Mouse (Mus musculus) small intestine, adult 2 months (tissue): Measurements from ENCODE around the gene Olfr66.

ENCODE experiments used
- CTCF ChIP-seq: fragments of 200-500 bp; IDR thresholded peaks from 2 replicates; pipeline ENCODE4 v1.5.1; 2012; ENCODE audit warnings: low read depth, mild to moderate bottlenecking, control low read depth, inconsistent platforms, low read length, moderate library complexity, mixed read lengths; ENCODE audit not compliant: insufficient replicate concordance, insufficient read length; ENCODE audit errors: extremely low read depth
- POLR2A ChIP-seq: fragments of 200-500 bp; IDR thresholded peaks from 2 replicates; pipeline ENCODE4 v1.6.1; 2012; ENCODE audit warnings: low read depth, mild to moderate bottlenecking, control low read depth, inconsistent platforms, low read length, moderate library complexity

DNA sequence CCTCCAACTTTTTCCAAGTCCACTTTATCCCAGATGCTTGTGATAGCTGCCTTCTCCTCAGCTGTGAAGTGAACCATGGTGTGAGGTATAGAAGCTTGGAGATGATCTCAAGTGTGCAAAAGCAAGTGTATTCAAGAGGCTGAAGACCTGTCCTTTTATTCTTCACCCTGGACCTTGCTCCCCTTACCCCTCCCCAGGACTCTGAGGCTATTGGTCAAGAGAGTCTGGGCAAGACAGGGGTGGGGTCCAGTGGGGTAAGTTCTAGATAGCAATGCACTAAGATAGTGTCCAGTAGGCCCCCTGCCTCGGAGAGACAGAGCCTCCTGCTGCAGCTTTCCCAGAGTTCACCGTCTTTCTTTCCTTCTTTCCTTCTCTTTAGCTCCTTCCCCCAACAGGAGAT is 43.0 kb downstream of the Olfr66 start, which contains the start of gene Hbb-bh1:
- no peak for TF ChIP-seq CTCF
- TF ChIP-seq POLR2A: no peak
